Mouse (Mus musculus) lung, postnatal 4 days (tissue): ENCODE data around the gene Idua.
A peak's percentile ranks its signal among the peaks of the same experiment; 100 is the strongest.

Source experiments
- DNase-seq, 2 experiments: peaks; one replicate each; pipeline ENCODE4 v3.0.0; 2021

The Idua gene

DNA sequence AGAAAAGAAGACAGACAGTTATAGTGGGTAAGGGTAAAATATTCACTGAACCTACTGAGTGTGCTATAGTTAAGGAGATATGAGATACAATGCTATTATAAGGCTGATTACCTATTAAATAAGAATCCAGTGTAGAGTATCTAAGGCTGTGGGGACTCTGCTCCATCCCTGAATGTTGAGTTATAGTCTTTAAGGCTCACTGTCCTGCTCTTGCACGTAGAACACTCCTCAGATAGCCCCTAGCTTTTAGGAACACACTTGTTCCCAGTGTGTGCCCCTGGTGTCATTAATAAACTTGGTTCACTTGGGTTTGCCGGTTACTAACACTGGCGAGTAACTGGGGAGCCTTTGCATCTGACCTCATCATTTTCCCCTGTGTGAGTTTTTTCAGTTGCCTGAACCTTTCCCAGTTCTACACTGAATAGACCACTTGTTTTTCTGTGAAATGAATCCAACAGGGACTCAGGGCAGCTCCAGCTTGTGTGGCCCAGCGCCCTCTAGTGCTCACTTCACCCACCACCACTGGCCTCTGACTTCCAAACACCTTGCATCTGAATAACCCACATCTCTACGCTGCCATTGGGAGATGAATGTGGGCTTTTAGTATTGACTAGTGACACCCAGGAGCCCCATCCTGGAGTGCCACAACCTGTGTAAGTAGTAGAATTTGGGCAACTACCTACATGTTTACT lies 66.6 kb downstream of the Idua start:
- DNase-seq = peak; percentile 59 to 73

DNA sequence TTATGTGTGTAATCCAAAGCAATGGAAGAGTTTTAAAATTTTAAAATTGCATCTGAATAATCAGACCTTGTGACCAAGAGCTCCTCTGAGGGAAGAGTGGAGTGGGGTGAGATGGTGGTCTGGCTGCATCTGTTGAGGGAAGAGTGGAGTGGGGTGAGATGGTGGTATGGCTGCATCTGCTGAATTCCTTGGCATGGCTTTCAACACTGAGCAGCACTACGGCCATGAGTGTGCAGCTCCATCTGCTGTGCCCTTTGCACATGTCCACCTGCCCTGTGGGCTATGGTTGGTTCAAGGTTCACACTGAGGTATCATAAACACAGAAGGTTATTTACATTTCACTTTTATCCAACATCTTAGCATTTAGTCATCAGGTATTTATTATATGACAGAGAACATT lies 67.3 kb downstream of the Idua start:
- DNase-seq = no peak
